Mouse (Mus musculus): ENCODE measurements at regions not wholly inside any gene's neighbourhood (a gene's known extent, or its start where the extent isn't known, plus 50 kb on each side); places are given as distances from the start of the nearest gene placed in this dataset.

DNA sequence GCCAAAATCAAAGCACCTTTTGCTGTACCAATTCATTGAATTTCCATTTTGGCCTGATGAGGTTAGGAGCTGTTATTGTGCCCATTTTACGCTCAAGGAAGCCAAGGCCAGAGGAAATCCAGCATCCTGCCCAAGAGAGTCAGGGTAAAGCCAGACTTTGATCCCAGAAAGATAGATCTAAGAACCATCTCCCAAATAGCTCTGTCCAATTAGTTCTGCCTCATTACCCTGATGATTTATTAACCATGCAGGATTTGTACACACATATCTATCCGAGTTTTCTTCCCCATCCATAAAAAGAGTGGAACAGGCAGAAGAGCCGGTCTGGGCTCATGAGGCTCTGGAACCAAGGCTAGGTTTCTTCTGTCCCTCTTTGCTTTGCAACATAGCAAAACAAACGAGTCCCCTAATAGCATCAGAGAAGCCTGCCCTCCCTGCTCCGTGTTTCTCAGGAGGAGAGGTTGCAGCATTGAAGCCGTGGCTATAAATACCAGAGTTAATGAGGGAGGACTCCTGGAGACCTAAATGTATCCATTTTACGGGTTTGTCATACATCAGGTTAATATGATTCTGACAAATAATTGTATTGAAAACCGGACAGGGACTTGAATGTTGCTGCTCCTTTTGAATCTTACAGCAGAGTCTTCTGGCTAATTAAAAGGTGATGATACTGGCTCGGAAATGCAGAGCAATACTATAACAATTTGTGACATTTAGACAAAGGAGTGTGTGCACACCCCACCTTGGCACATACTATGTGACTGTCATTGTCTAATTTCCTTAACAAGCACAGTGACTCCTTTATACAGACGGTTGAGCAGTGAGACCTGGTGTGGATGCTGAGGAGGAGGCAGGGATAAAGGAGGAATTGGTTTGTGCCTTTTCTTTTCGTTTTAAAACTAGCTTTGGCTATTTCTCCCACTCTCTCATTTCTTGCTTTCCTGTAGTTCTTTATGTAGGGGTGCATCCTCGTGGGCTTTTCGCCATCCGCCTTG, 185.0 kb downstream of the Cd47 start:
- Histone ChIP-seq H3K4me1 (replicated peaks) (peaks cover 11% of the 10 kb centered on the region), H3K4me2 (peak overlapping the region; percentile 18; the same call in 1 of the 2 replicates), H3K4me3 (no peak overlapping the region), H3K9ac (no peak overlapping the region), H3K27me3 (no peaks in the 10 kb centered on the region), H3K9me3 (no peaks in the 10 kb centered on the region), H3K27ac (replicated peaks) (no peak overlapping the region), H3K36me3 (no peaks in the 10 kb centered on the region)
- WGBS = 28% methylated on average over 14 of the region's 14 CpGs
- ATAC-seq (ENCODE audit: low read depth) = peak; percentile 32

GRCm38 (mm10) chr16:49986954-49987353, 186.6 kb downstream of the Cd47 start:
- H3K9me3 ChIP-seq = no peaks in the 10 kb centered on the region
- H3K9ac ChIP-seq = no peak overlapping the region
- H3K4me3 ChIP-seq = no peak overlapping the region
- H3K36me3 ChIP-seq = no peaks in the 10 kb centered on the region
- no peak for ATAC-seq (ENCODE audit: low read depth)
- H3K27me3 ChIP-seq = no peaks in the 10 kb centered on the region
- 87% methylated on average over 6 of the region's 6 CpGs for WGBS
- H3K4me1 ChIP-seq (replicated peaks) = peaks cover 11% of the 10 kb centered on the region
- H3K27ac ChIP-seq (replicated peaks) = no peak overlapping the region
- no peak overlapping the region for H3K4me2 ChIP-seq

- H3K27ac ChIP-seq (replicated peaks) = no peak overlapping the region
- no peaks in the 10 kb centered on the region for H3K36me3 ChIP-seq
- no peaks in the 10 kb centered on the region for H3K27me3 ChIP-seq
- H3K9me3 ChIP-seq = no peaks in the 10 kb centered on the region
- WGBS = 81% methylated on average over 3 of the region's 3 CpGs
- ATAC-seq (ENCODE audit: low read depth) = no peak
- no peak overlapping the region for H3K9ac ChIP-seq
- H3K4me3 ChIP-seq = no peak overlapping the region
- no peak overlapping the region for H3K4me2 ChIP-seq
- H3K4me1 ChIP-seq (replicated peaks) = no peaks in the 10 kb centered on the region
Measured at GRCm38 (mm10) chr16:49995822-49996221, 195.5 kb downstream of the Cd47 start.

GRCm38 (mm10) chr16:49996593-49996992, 196.3 kb downstream of the Cd47 start:
- Histone ChIP-seq H3K4me3 (no peak overlapping the region), H3K27me3 (no peaks in the 10 kb centered on the region), H3K9me3 (no peaks in the 10 kb centered on the region), H3K36me3 (no peaks in the 10 kb centered on the region), H3K9ac (no peak overlapping the region), H3K4me1 (replicated peaks) (no peaks in the 10 kb centered on the region), H3K27ac (replicated peaks) (no peak overlapping the region), H3K4me2 (no peak overlapping the region)
- 63% methylated on average over 5 of the region's 5 CpGs for WGBS
- no peak for ATAC-seq (ENCODE audit: low read depth)

GRCm38 (mm10) chr16:49997040-49997439, 196.7 kb downstream of the Cd47 start:
- H3K9ac ChIP-seq = no peak overlapping the region
- H3K4me1 ChIP-seq (replicated peaks) = no peaks in the 10 kb centered on the region
- no peak overlapping the region for H3K4me2 ChIP-seq
- H3K27me3 ChIP-seq = no peaks in the 10 kb centered on the region
- no peak for ATAC-seq (ENCODE audit: low read depth)
- H3K4me3 ChIP-seq = no peak overlapping the region
- no peaks in the 10 kb centered on the region for H3K36me3 ChIP-seq
- no peak overlapping the region for H3K27ac ChIP-seq (replicated peaks)
- no peaks in the 10 kb centered on the region for H3K9me3 ChIP-seq
- 88% methylated on average over 7 of the region's 7 CpGs for WGBS

DNA sequence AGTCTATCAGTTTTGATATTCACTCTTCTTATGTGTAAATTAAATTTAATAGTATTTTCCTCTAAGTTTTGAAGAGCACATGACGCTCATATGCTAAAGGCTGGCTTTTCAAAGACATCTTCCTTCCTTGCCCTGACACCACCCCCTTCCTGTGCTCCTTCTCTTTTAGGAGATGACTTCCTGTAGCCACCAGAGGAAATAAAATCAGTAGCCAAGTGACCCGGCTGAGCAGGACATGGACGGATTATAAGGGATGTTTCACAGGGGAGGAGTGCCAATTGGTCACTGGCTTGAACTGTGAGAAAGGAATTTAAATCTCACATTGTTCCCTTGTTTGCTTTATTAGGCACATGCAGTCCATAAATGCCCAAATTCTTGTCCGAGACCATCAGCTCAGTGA, 200.5 kb downstream of the Cd47 start:
- H3K4me2 ChIP-seq = no peak overlapping the region
- no peak overlapping the region for H3K9ac ChIP-seq
- no peak for ATAC-seq (ENCODE audit: low read depth)
- no peaks in the 10 kb centered on the region for H3K4me1 ChIP-seq (replicated peaks)
- H3K9me3 ChIP-seq = no peaks in the 10 kb centered on the region
- no peaks in the 10 kb centered on the region for H3K36me3 ChIP-seq
- no peak overlapping the region for H3K4me3 ChIP-seq
- H3K27me3 ChIP-seq = no peaks in the 10 kb centered on the region
- WGBS = 60% methylated on average over 4 of the region's 4 CpGs
- no peak overlapping the region for H3K27ac ChIP-seq (replicated peaks)

GRCm38 (mm10) chr16:50001662-50002455, 201.5 kb downstream of the Cd47 start:
- no peak overlapping the region for H3K4me2 ChIP-seq
- H3K27ac ChIP-seq (replicated peaks) = no peak overlapping the region
- H3K9ac ChIP-seq = no peak overlapping the region
- H3K27me3 ChIP-seq = no peaks in the 10 kb centered on the region
- WGBS = 32% methylated on average over 3 of the region's 3 CpGs
- H3K4me1 ChIP-seq (replicated peaks) = no peaks in the 10 kb centered on the region
- H3K4me3 ChIP-seq = no peak overlapping the region
- H3K36me3 ChIP-seq = no peaks in the 10 kb centered on the region
- no peak for ATAC-seq (ENCODE audit: low read depth)
- no peaks in the 10 kb centered on the region for H3K9me3 ChIP-seq

GRCm38 (mm10) chr16:50002456-50002788, 202.1 kb downstream of the Cd47 start:
- H3K4me2 ChIP-seq = no peak overlapping the region
- H3K27ac ChIP-seq (replicated peaks) = no peak overlapping the region
- 68% methylated on average over 3 of the region's 3 CpGs for WGBS
- no peaks in the 10 kb centered on the region for H3K9me3 ChIP-seq
- H3K27me3 ChIP-seq = no peaks in the 10 kb centered on the region
- no peak overlapping the region for H3K4me3 ChIP-seq
- H3K36me3 ChIP-seq = no peaks in the 10 kb centered on the region
- ATAC-seq (ENCODE audit: low read depth) = no peak
- no peaks in the 10 kb centered on the region for H3K4me1 ChIP-seq (replicated peaks)
- no peak overlapping the region for H3K9ac ChIP-seq

- no peaks in the 10 kb centered on the region for H3K9me3 ChIP-seq
- no peak overlapping the region for H3K4me3 ChIP-seq
- ATAC-seq (ENCODE audit: low read depth) = no peak
- H3K27ac ChIP-seq (replicated peaks) = no peak overlapping the region
- H3K9ac ChIP-seq = no peak overlapping the region
- 96% methylated on average over 3 of the region's 3 CpGs for WGBS
- H3K4me2 ChIP-seq = no peak overlapping the region
- H3K4me1 ChIP-seq (replicated peaks) = peaks cover 4% of the 10 kb centered on the region; the same call in 1 of the 2 replicates
- H3K36me3 ChIP-seq = no peaks in the 10 kb centered on the region
- H3K27me3 ChIP-seq = no peaks in the 10 kb centered on the region
Measured at GRCm38 (mm10) chr16:50009046-50009445, 208.7 kb downstream of the Cd47 start.

- Histone ChIP-seq H3K36me3 (no peaks in the 10 kb centered on the region), H3K9ac (no peak overlapping the region), H3K4me1 (replicated peaks) (peaks cover 4% of the 10 kb centered on the region; the same call in 1 of the 2 replicates), H3K4me2 (no peak overlapping the region), H3K4me3 (no peak overlapping the region), H3K27ac (replicated peaks) (no peak overlapping the region), H3K27me3 (no peaks in the 10 kb centered on the region), H3K9me3 (no peaks in the 10 kb centered on the region)
- ATAC-seq (ENCODE audit: low read depth) = no peak
- WGBS = 51% methylated on average over 6 of the region's 6 CpGs
Measured at GRCm38 (mm10) chr16:50009542-50009941, 209.2 kb downstream of the Cd47 start.

DNA sequence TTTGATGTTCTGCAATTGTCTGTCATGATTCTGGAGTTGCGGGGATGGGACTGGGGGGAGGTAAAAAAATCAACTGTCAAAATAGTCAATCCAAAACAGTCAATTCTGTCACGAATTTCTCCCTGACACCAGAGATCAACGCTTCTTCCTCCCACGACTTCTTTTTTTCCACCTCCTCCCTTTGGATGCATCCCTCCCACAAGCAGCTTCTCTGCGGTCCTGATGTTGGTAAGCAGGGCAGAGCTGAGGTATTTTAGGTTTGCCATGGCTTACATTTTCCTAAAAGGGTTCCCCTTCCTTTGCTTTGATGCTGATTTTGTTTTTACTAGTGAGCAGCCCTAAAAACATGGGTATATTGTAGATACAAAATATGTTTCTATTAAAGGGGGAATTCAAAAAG, 209.7 kb downstream of the Cd47 start:
- 79% methylated on average over 5 of the region's 5 CpGs for WGBS
- Histone ChIP-seq H3K27me3 (no peaks in the 10 kb centered on the region), H3K36me3 (no peaks in the 10 kb centered on the region), H3K4me2 (no peak overlapping the region), H3K9ac (no peak overlapping the region), H3K9me3 (no peaks in the 10 kb centered on the region), H3K4me1 (replicated peaks) (peaks cover 4% of the 10 kb centered on the region; the same call in 1 of the 2 replicates), H3K4me3 (no peak overlapping the region), H3K27ac (replicated peaks) (no peak overlapping the region)
- no peak for ATAC-seq (ENCODE audit: low read depth)

GRCm38 (mm10) chr16:50010532-50010971, 210.2 kb downstream of the Cd47 start:
- Histone ChIP-seq H3K27ac (replicated peaks) (no peak overlapping the region), H3K4me3 (no peak overlapping the region), H3K27me3 (no peaks in the 10 kb centered on the region), H3K9ac (no peak overlapping the region), H3K4me2 (no peak overlapping the region), H3K9me3 (no peaks in the 10 kb centered on the region), H3K36me3 (no peaks in the 10 kb centered on the region), H3K4me1 (replicated peaks) (peaks cover 4% of the 10 kb centered on the region; the same call in 1 of the 2 replicates)
- 0 out of 2 replicates have a peak, but pooled peaks have one; percentile 23 for ATAC-seq (ENCODE audit: low read depth)
- 40% methylated on average over 6 of the region's 6 CpGs for WGBS

Measured in neural tube, embryonic 13.5 days (tissue).